Mouse (Mus musculus) heart, postnatal 0 days (tissue): ENCODE measurements at regions not wholly inside any gene's neighbourhood (a gene's known extent, or its start where the extent isn't known, plus 50 kb on each side); places are given as distances from the start of the nearest gene placed in this dataset.
A peak's percentile ranks its signal among the peaks of the same experiment; 100 is the strongest.

Source experiments
- ATAC-seq: fragments of 200-750 bp; cut with Nextera tagmentation; 2 replicates; pipeline ENCODE4 v1.8.0; 2017; ENCODE audit warnings: low read depth, moderate number of reproducible peaks, moderate library complexity; ENCODE audit not compliant: insufficient read depth
- DNase-seq: peaks from one replicate; pipeline ENCODE4 v3.0.0-alpha.2; 2016; ENCODE audit warnings: low spot score
- H3K27ac ChIP-seq: fragments of 300-500 bp; sonication (generic); 2 replicates; pipeline ENCODE4 v1.5.1; 2014; ENCODE audit warnings: low read depth, mild to moderate bottlenecking
- H3K27me3 ChIP-seq: fragments of 300-500 bp; sonication (generic); 2 replicates; pipeline ENCODE4 v1.6.1; 2014; ENCODE audit warnings: low read length, mixed read lengths; ENCODE audit not compliant: control insufficient read depth, insufficient read depth
- H3K36me3 ChIP-seq: fragments of 300-500 bp; sonication (generic); replicated peaks from 2 replicates; pipeline ENCODE4 v1.6.1; 2014; ENCODE audit warnings: low read length, mixed read lengths; ENCODE audit not compliant: control insufficient read depth, insufficient read depth
- H3K4me1 ChIP-seq: fragments of 300-500 bp; sonication (generic); 2 replicates; pipeline ENCODE4 v1.6.1; 2014; ENCODE audit warnings: antibody characterized with exemption; ENCODE audit not compliant: control insufficient read depth, insufficient read depth
- H3K4me2 ChIP-seq: fragments of 300-500 bp; sonication (generic); 2 replicates; pipeline ENCODE4 v1.6.1; 2014; ENCODE audit warnings: low read depth, mild to moderate bottlenecking, low read length, moderate library complexity
- H3K4me3 ChIP-seq: fragments of 300-500 bp; sonication (generic); 2 replicates; pipeline ENCODE4 v1.5.1; 2014; ENCODE audit warnings: low read depth, low read length
- H3K9ac ChIP-seq: fragments of 300-500 bp; sonication (generic); replicated peaks from 2 replicates; pipeline ENCODE4 v1.6.1; 2014; ENCODE audit warnings: low read depth, low read length, mixed read lengths
- H3K9me3 ChIP-seq: fragments of 300-500 bp; sonication (generic); replicated peaks from 2 replicates; pipeline ENCODE4 v1.6.1; 2016; ENCODE audit warnings: low read length; ENCODE audit not compliant: control insufficient read depth
- CTCF ChIP-seq: IDR thresholded peaks from 2 replicates; pipeline ENCODE4 v1.5.1; 2016; ENCODE audit warnings: antibody characterized with exemption, control low read depth, low read depth
- EP300 ChIP-seq: IDR thresholded peaks from 2 replicates; pipeline ENCODE4 v1.6.1; 2016; ENCODE audit warnings: antibody characterized with exemption, low read depth
- WGBS: fragments of 180-500 bp; shearing (Covaris S2); extraction: QIAGEN DNeasy Blood & Tissue Kit; methylation state at CpG from one replicate; pipeline ENCODE4 v1.1.7; 2014; 5-methylcytosine and 5-hydroxymethylcytosine counted together

GRCm38 (mm10) chr7:75379595-75379994, 70.5 kb upstream of the Sv2b start:
- Histone ChIP-seq H3K4me1 (no peaks in the 10 kb centered on the region), H3K9me3 (no peaks in the 10 kb centered on the region), H3K4me3 (no peak overlapping the region), H3K27ac (no peak overlapping the region), H3K9ac (no peak overlapping the region), H3K4me2 (no peak overlapping the region), H3K36me3 (no peaks in the 10 kb centered on the region), H3K27me3 (no peaks in the 10 kb centered on the region)
- TF ChIP-seq CTCF, result no peak
- TF ChIP-seq EP300, result no peak
- no peak for DNase-seq
- 86% methylated on average over 3 of the region's 3 CpGs for WGBS
- no peak for ATAC-seq

GRCm38 (mm10) chr7:75384506-75384911, 70.8 kb upstream of the Akap13 start:
- ATAC-seq, result no peak; the same call in 1 of the 2 replicates
- H3K36me3 ChIP-seq, result no peaks in the 10 kb centered on the region

GRCm38 (mm10) chr7:75387033-75387432, 68.3 kb upstream of the Akap13 start:
- DNase-seq, result peak; percentile 39
- TF ChIP-seq EP300 (no peak), CTCF (no peak)
- Histone ChIP-seq H3K9me3 (no peaks in the 10 kb centered on the region), H3K36me3 (no peaks in the 10 kb centered on the region), H3K4me1 (no peaks in the 10 kb centered on the region; the same call in none of the 2 replicates), H3K4me3 (no peak overlapping the region), H3K9ac (no peak overlapping the region), H3K27ac (peak overlapping the region; percentile 73), H3K27me3 (no peaks in the 10 kb centered on the region), H3K4me2 (no peak overlapping the region)
- ATAC-seq, result peak; percentile 82
- 16% methylated on average over 1 of the region's 1 CpGs for WGBS

More at GRCm38 (mm10) chr7:75384506-75384911, 70.8 kb upstream of the Akap13 start:
- no peaks in the 10 kb centered on the region; the same call in none of the 2 replicates for H3K4me1 ChIP-seq
- H3K9me3 ChIP-seq, result no peaks in the 10 kb centered on the region
- no peaks in the 10 kb centered on the region for H3K27me3 ChIP-seq
- H3K9ac ChIP-seq, result no peak overlapping the region
- TF ChIP-seq EP300 (no peak), CTCF (no peak)
- no peak overlapping the region for H3K4me3 ChIP-seq
- peak overlapping the region; percentile 61 for H3K27ac ChIP-seq
- WGBS, result 32% methylated on average over 8 of the region's 8 CpGs
- peak; percentile 29 for DNase-seq
- H3K4me2 ChIP-seq, result no peak overlapping the region

GRCm38 (mm10) chr7:75387821-75388431, 67.4 kb upstream of the Akap13 start:
- H3K9me3 ChIP-seq, result no peaks in the 10 kb centered on the region
- peak overlapping the region; percentile 73 for H3K27ac ChIP-seq
- no peak overlapping the region for H3K9ac ChIP-seq
- H3K27me3 ChIP-seq, result no peaks in the 10 kb centered on the region
- no peaks in the 10 kb centered on the region; the same call in none of the 2 replicates for H3K4me1 ChIP-seq
- no peak for TF ChIP-seq CTCF
- TF ChIP-seq EP300, result no peak
- H3K36me3 ChIP-seq, result no peaks in the 10 kb centered on the region
- DNase-seq (no peak), ATAC-seq (no peak)
- H3K4me2 ChIP-seq, result no peak overlapping the region
- H3K4me3 ChIP-seq, result no peak overlapping the region
- 69% methylated on average over 6 of the region's 6 CpGs for WGBS

- Histone ChIP-seq H3K27me3 (no peaks in the 10 kb centered on the region), H3K4me2 (no peak overlapping the region), H3K4me1 (peaks cover 7% of the 10 kb centered on the region), H3K4me3 (no peak overlapping the region), H3K27ac (no peak overlapping the region), H3K9ac (no peak overlapping the region), H3K9me3 (no peaks in the 10 kb centered on the region), H3K36me3 (no peaks in the 10 kb centered on the region)
- no peak for DNase-seq
- no peak for ATAC-seq
- TF ChIP-seq CTCF (no peak), EP300 (no peak)
- WGBS, result 86% methylated on average over 3 of the region's 3 CpGs
These were observed 65.2 kb upstream of the Akap13 start for GRCm38 (mm10) chr7:75390162-75390561.

- Histone ChIP-seq H3K9me3 (no peaks in the 10 kb centered on the region), H3K36me3 (no peaks in the 10 kb centered on the region), H3K9ac (no peak overlapping the region), H3K4me2 (no peak overlapping the region), H3K27me3 (no peaks in the 10 kb centered on the region), H3K27ac (no peak overlapping the region), H3K4me3 (no peak overlapping the region), H3K4me1 (peaks cover 21% of the 10 kb centered on the region; the same call in 1 of the 2 replicates)
- no peak for TF ChIP-seq CTCF
- no peak for TF ChIP-seq EP300
- DNase-seq, result no peak
- 83% methylated on average over 3 of the region's 3 CpGs for WGBS
- ATAC-seq, result no peak
These were observed 62.6 kb upstream of the Akap13 start for GRCm38 (mm10) chr7:75392783-75393182.
